Mouse (Mus musculus) duodenum, adult 2 months (tissue): ENCODE measurements around the gene Il10rb. TPM values are rescaled to one million over a fixed set of nuclear protein-coding genes. Genes with fewer than 3 reads are reported as not detected.

Experiments
- polyA plus RNA-seq: library from polyadenylated mRNA; depleted of rRNA; stranded (reverse); fragments of >200 nt; gene quantifications from 2 replicates; pipeline ENCODE4 v1.2.3, GENCODE M21; 2012; ENCODE audit warnings: low replicate concordance; rRNA removed

The Il10rb gene
- polyA plus RNA-seq, result 26.6 and 65.6 TPM in 2 replicates

GRCm38 (mm10) chr16:91405640-91406584 is at the start of gene Il10rb:
Il10rb (plus strand) TSS chr16:91406164.

GRCm38 (mm10) chr16:91372577-91373472 is 33.1 kb upstream of the Il10rb start, which contains the start of gene Ifnar2:
Ifnar2 (plus strand) TSS chr16:91372783.

GRCm38 (mm10) chr16:91391421-91391820 is 14.5 kb upstream of the Il10rb start, which contains the start of gene Gm21970:
Gm21970 (plus strand) TSS chr16:91391721.

Other genes with a start within 250 kb of the Il10rb start
- not detected in 2 replicates for gene Olig2, start 180.7 kb upstream of the Il10rb start, polyA plus RNA-seq
- gene Olig1, start 136.4 kb upstream of the Il10rb start, polyA plus RNA-seq, result 0.05 and 0.40 TPM in 2 replicates
- gene Ifnar2, start 33.4 kb upstream of the Il10rb start, polyA plus RNA-seq, result 36.6 and 65.0 TPM in 2 replicates
- not detected in 2 replicates for gene Gm21970, start 14.4 kb upstream of the Il10rb start, polyA plus RNA-seq
- gene Ifnar1, start 79.1 kb downstream of the Il10rb start, polyA plus RNA-seq, result 7.5 and 9.3 TPM in 2 replicates
- gene Ifngr2, start 140.9 kb downstream of the Il10rb start, polyA plus RNA-seq, result 67.5 and 273 TPM in 2 replicates
- 17.5 and 18.8 TPM in 2 replicates for gene Tmem50b, start 191.6 kb downstream of the Il10rb start, polyA plus RNA-seq
- gene Dnajc28, start 212.9 kb downstream of the Il10rb start, polyA plus RNA-seq, result 0.04 TPM in 1 of 2 replicates, not detected in the other
- 9.2 and 12.8 TPM in 2 replicates for gene Gart, start 240.8 kb downstream of the Il10rb start, polyA plus RNA-seq
- 23.0 and 36.8 TPM in 2 replicates for gene Son, start 241.3 kb downstream of the Il10rb start, polyA plus RNA-seq